Mouse (Mus musculus): Measurements from ENCODE around the gene Gm20388. TPM values are rescaled to one million over a fixed set of nuclear protein-coding genes. Genes with fewer than 3 reads are reported as not detected.

Gene Gm20388
- polyA plus RNA-seq, 1 experiment from 2014 or later = 7.4 TPM

DNA sequence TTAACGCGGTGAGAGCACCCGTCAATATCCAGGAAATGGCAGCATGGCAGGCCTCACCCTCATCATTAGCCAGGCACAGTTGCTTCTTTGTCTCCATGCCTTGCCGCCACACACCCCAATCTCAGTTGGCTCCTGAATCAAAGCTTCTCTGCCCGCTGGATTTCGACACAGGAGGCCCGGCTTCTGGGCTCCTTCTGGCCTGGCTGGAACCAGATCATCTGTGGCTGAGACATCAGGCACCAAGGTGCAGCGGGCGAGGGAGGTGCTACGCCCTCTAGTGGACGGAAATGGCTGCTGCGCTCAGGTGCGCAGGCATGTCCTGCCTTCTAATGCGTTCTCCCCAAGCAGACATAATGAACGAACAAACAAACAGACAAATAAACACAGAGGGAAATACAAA is 1302.6 kb downstream of the Gm20388 start:
- Histone ChIP-seq H3K9me3 (replicated peaks; ENCODE audit: control insufficient read depth, low read length) (peaks cover under 1% of the 10 kb centered on the region; the same call in 1 of the 2 replicates), H3K27ac (ENCODE audit: low read length) (no peak overlapping the region), H3K4me2 (ENCODE audit: low read depth, low read length) (no peak overlapping the region), H3K4me3 (replicated peaks; ENCODE audit: low read length) (no peak overlapping the region), H3K27me3 (ENCODE audit: control insufficient read depth, insufficient read depth, low read length) (no peaks in the 10 kb centered on the region), H3K9ac (ENCODE audit: low read length) (no peak overlapping the region), H3K36me3 (ENCODE audit: control insufficient read depth, insufficient read depth, low read length) (no peaks in the 10 kb centered on the region), H3K4me1 (ENCODE audit: control insufficient read depth, insufficient read depth, low read length) (no peaks in the 10 kb centered on the region)
- WGBS = 47% methylated on average over 15 of the region's 15 CpGs
- ATAC-seq (ENCODE audit: insufficient read depth, low FRiP score) = no peak

DNA sequence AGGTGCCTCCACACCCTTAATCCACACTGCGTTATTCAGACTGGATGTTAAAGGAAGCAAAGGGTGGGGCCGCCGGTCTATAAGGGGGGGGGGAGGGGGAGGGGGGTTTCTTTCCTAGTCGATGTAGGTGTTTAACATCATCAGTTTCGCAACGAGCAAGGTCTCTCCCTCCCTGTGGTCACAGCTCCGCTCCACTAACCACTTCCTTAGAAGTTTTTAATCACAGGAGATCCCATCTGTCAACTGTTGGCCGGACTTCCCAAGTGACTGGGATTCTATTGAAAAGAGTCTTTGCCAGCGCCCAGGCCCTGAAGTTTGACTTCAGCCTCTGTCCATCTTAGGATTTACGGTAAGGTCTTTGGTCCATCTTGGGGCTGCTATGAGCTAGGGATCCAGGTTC is 1303.0 kb downstream of the Gm20388 start:
- Histone ChIP-seq H3K4me3 (replicated peaks; ENCODE audit: low read length) (no peak overlapping the region), H3K27me3 (ENCODE audit: control insufficient read depth, insufficient read depth, low read length) (no peaks in the 10 kb centered on the region), H3K36me3 (ENCODE audit: control insufficient read depth, insufficient read depth, low read length) (no peaks in the 10 kb centered on the region), H3K9ac (ENCODE audit: low read length) (no peak overlapping the region), H3K4me1 (ENCODE audit: control insufficient read depth, insufficient read depth, low read length) (no peaks in the 10 kb centered on the region), H3K4me2 (ENCODE audit: low read depth, low read length) (no peak overlapping the region), H3K27ac (ENCODE audit: low read length) (no peak overlapping the region), H3K9me3 (replicated peaks; ENCODE audit: control insufficient read depth, low read length) (peaks cover 4% of the 10 kb centered on the region; the same call in 1 of the 2 replicates)
- WGBS = 44% methylated on average over 10 of the region's 10 CpGs
- ATAC-seq (ENCODE audit: insufficient read depth, low FRiP score) = no peak

DNA sequence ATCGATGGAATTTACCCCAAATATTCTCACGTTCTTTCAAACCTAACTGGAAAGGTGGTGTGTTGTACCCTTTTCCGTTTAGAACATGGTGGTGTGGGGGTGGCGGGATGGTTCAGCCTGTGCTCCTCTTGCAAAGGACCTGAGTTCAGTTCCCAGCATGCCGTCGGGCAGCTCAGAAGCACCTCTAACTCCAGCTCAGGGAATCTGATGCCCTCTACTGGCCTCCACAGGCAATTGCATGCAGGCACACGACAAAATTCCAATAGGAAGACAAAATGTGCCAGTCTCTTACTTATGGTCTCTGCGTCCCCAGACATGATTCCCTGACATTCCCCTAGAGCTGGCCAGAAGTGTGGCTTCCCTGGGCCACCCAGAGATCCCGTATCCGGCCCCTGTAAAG is 1304.3 kb downstream of the Gm20388 start:
- Histone ChIP-seq H3K9me3 (replicated peaks; ENCODE audit: control insufficient read depth, low read length) (peaks cover 4% of the 10 kb centered on the region; the same call in 1 of the 2 replicates), H3K4me3 (replicated peaks; ENCODE audit: low read length) (no peak overlapping the region), H3K27ac (ENCODE audit: low read length) (no peak overlapping the region), H3K4me2 (ENCODE audit: low read depth, low read length) (no peak overlapping the region), H3K27me3 (ENCODE audit: control insufficient read depth, insufficient read depth, low read length) (0 out of 2 replicates have a peak, but pooled peaks cover 2% of the 10 kb centered on the region), H3K36me3 (ENCODE audit: control insufficient read depth, insufficient read depth, low read length) (no peaks in the 10 kb centered on the region), H3K9ac (ENCODE audit: low read length) (no peak overlapping the region), H3K4me1 (ENCODE audit: control insufficient read depth, insufficient read depth, low read length) (peaks cover 4% of the 10 kb centered on the region; the same call in 1 of the 2 replicates)
- WGBS = 86% methylated on average over 10 of the region's 10 CpGs
- ATAC-seq (ENCODE audit: insufficient read depth, low FRiP score) = no peak

DNA sequence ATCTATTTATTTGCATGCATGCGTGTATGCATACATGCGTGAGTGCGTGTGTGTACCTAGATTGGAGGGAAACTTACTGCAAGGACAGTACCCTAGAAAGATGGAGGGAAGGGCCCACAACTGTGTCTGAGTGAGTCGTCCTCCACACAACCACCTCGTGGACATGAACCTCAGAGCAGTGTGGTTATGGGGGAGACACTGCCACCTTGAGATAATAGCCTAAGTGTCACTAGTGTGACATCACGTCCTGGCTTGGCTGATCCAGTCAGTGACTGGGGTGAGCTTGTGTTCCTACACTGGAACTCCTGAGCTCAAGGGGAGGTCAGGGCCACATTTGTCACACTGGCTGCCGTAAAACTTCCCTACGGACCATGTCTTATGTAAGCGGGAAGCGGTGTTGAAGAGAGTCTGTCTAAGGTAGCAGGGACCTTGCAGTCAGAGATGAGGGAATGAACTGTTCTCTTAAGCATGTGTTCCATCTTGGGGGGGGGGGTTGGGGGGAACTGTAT is 1305.9 kb downstream of the Gm20388 start:
- no peak for ATAC-seq (ENCODE audit: insufficient read depth, low FRiP score)
- WGBS = 88% methylated on average over 10 of the region's 10 CpGs
- Histone ChIP-seq H3K9me3 (replicated peaks; ENCODE audit: control insufficient read depth, low read length) (peaks cover 4% of the 10 kb centered on the region; the same call in 1 of the 2 replicates), H3K4me2 (ENCODE audit: low read depth, low read length) (no peak overlapping the region), H3K9ac (ENCODE audit: low read length) (no peak overlapping the region), H3K4me3 (replicated peaks; ENCODE audit: low read length) (no peak overlapping the region), H3K36me3 (ENCODE audit: control insufficient read depth, insufficient read depth, low read length) (no peaks in the 10 kb centered on the region), H3K4me1 (ENCODE audit: control insufficient read depth, insufficient read depth, low read length) (peaks cover 8% of the 10 kb centered on the region; the same call in 1 of the 2 replicates), H3K27ac (ENCODE audit: low read length) (no peak overlapping the region), H3K27me3 (ENCODE audit: control insufficient read depth, insufficient read depth, low read length) (0 out of 2 replicates have a peak, but pooled peaks cover 2% of the 10 kb centered on the region)

DNA sequence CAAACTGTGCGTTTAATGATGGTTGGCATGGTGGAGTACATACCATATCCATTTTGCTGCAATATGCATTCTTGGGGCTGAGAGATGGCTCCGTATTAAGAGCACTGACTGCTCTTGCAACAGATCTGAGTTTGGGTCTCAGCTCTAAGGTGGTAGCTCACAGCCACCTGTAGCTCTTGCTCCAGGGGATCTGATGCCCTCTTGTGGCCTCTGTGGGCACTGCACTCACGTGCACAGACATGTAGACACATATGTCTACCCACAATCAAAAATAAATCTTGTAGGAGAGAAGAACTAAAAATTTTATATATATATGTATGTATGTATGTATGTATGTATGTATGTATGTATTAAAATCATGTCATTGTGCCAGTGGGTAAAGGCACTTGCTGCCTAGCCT is 1307.8 kb downstream of the Gm20388 start:
- Histone ChIP-seq H3K36me3 (ENCODE audit: control insufficient read depth, insufficient read depth, low read length) (no peaks in the 10 kb centered on the region), H3K4me3 (replicated peaks; ENCODE audit: low read length) (no peak overlapping the region), H3K9me3 (replicated peaks; ENCODE audit: control insufficient read depth, low read length) (peaks cover 4% of the 10 kb centered on the region; the same call in 1 of the 2 replicates), H3K27me3 (ENCODE audit: control insufficient read depth, insufficient read depth, low read length) (0 out of 2 replicates have a peak, but pooled peaks cover 2% of the 10 kb centered on the region), H3K4me2 (ENCODE audit: low read depth, low read length) (no peak overlapping the region), H3K27ac (ENCODE audit: low read length) (no peak overlapping the region), H3K9ac (ENCODE audit: low read length) (no peak overlapping the region), H3K4me1 (ENCODE audit: control insufficient read depth, insufficient read depth, low read length) (peaks cover 8% of the 10 kb centered on the region; the same call in 1 of the 2 replicates)
- WGBS = 88% methylated on average over 3 of the region's 3 CpGs
- ATAC-seq (ENCODE audit: insufficient read depth, low FRiP score) = no peak

DNA sequence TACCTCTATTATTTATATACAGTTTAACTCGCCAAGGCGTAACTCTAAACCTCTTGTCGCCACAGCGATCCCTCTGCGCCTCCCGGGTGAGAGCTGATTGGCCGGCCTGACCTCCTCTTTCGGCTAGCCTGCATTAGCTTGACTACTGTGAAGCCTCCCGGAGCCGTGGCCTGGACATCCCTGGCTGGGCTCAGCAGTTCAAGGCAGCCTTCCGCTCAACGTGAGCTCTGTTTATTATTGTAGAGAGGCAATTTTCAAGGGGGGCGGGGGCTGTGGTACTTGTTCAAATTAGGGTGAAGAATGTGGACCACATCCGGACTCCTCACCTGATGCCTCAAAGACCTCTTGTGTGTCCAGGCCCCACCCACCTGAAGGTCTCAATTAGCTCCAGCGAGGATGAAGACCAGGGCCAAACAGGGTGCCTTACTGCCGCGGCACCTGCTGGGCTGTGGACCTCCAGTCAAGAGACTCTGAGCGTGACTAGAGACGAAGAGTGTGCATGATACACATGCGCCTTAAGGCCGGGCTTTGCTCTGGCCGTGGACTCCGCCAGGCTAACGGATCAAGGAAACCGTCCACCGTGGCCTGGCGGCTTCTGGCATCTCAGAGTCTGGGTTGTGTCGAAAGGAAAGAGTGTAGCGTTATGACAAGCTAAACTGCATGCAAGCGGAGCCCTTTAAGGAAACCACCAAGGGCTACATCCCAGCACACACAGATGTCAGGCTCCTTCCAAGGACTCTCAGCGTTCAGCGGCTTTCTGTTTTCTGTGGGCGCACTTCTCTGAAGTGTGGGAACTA is 1309.7 kb downstream of the Gm20388 start:
- Histone ChIP-seq H3K4me1 (ENCODE audit: control insufficient read depth, insufficient read depth, low read length) (peaks cover 8% of the 10 kb centered on the region; the same call in 1 of the 2 replicates), H3K36me3 (ENCODE audit: control insufficient read depth, insufficient read depth, low read length) (no peaks in the 10 kb centered on the region), H3K4me3 (replicated peaks; ENCODE audit: low read length) (no peak overlapping the region), H3K4me2 (ENCODE audit: low read depth, low read length) (no peak overlapping the region), H3K9ac (ENCODE audit: low read length) (0 out of 2 replicates have a peak overlapping the region, but pooled peaks have one; percentile 25), H3K9me3 (replicated peaks; ENCODE audit: control insufficient read depth, low read length) (peaks cover 4% of the 10 kb centered on the region; the same call in 1 of the 2 replicates), H3K27ac (ENCODE audit: low read length) (no peak overlapping the region), H3K27me3 (ENCODE audit: control insufficient read depth, insufficient read depth, low read length) (0 out of 2 replicates have a peak, but pooled peaks cover 2% of the 10 kb centered on the region)
- WGBS = 23% methylated on average over 33 of the region's 33 CpGs
- ATAC-seq (ENCODE audit: insufficient read depth, low FRiP score) = peak; percentile 15; the same call in 1 of the 2 replicates

DNA sequence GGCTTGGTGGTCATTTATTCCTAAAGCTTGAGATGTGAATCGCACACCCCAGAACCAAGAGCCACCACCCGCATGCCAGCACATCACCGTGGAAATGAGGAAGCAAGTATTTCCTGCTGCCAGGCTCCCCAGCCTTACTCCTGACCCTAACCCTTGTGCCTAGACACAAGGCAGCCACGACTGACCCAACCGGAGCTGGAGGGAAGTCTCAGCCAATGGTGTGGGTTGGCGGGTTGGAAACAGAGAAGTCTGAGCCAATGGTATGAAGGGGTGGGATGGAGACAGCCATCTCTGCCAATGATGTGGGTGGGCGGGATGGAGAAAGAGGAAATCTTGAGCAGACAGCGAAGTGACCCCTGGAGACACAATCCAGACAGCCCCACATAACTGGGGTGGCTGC is 1314.1 kb downstream of the Gm20388 start:
- Histone ChIP-seq H3K27ac (ENCODE audit: low read length) (no peak overlapping the region), H3K9ac (ENCODE audit: low read length) (no peak overlapping the region), H3K4me2 (ENCODE audit: low read depth, low read length) (no peak overlapping the region), H3K27me3 (ENCODE audit: control insufficient read depth, insufficient read depth, low read length) (no peaks in the 10 kb centered on the region), H3K4me3 (replicated peaks; ENCODE audit: low read length) (no peak overlapping the region), H3K36me3 (ENCODE audit: control insufficient read depth, insufficient read depth, low read length) (no peaks in the 10 kb centered on the region), H3K4me1 (ENCODE audit: control insufficient read depth, insufficient read depth, low read length) (peaks cover 7% of the 10 kb centered on the region; the same call in 1 of the 2 replicates), H3K9me3 (replicated peaks; ENCODE audit: control insufficient read depth, low read length) (no peaks in the 10 kb centered on the region)
- 66% methylated on average over 8 of the region's 8 CpGs for WGBS
- ATAC-seq (ENCODE audit: insufficient read depth, low FRiP score) = no peak

DNA sequence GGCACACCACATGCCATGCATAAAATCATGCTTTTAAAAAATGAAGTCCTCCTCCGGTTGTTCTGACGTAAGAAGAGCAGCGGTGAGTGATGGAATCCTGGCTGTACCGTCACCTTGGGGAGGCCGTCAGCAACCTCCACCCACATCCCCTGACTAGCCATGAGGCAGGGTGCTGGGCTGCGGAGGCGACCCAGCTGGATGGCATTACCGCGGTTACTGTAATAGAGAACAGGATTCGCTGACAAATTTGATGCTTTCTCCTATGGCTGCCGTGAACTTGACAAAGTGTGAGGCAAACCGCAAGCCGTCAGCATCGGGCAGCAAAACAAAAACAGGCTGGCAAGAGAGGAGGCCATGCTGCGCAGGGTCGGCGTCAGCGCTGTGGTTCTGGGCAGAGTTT is 1317.1 kb downstream of the Gm20388 start:
- Histone ChIP-seq H3K9ac (ENCODE audit: low read length) (no peak overlapping the region), H3K27ac (ENCODE audit: low read length) (no peak overlapping the region), H3K27me3 (ENCODE audit: control insufficient read depth, insufficient read depth, low read length) (no peaks in the 10 kb centered on the region), H3K4me1 (ENCODE audit: control insufficient read depth, insufficient read depth, low read length) (no peaks in the 10 kb centered on the region), H3K4me2 (ENCODE audit: low read depth, low read length) (no peak overlapping the region), H3K4me3 (replicated peaks; ENCODE audit: low read length) (no peak overlapping the region), H3K9me3 (replicated peaks; ENCODE audit: control insufficient read depth, low read length) (no peaks in the 10 kb centered on the region), H3K36me3 (ENCODE audit: control insufficient read depth, insufficient read depth, low read length) (no peaks in the 10 kb centered on the region)
- no peak for ATAC-seq (ENCODE audit: insufficient read depth, low FRiP score)
- 75% methylated on average over 18 of the region's 18 CpGs for WGBS

DNA sequence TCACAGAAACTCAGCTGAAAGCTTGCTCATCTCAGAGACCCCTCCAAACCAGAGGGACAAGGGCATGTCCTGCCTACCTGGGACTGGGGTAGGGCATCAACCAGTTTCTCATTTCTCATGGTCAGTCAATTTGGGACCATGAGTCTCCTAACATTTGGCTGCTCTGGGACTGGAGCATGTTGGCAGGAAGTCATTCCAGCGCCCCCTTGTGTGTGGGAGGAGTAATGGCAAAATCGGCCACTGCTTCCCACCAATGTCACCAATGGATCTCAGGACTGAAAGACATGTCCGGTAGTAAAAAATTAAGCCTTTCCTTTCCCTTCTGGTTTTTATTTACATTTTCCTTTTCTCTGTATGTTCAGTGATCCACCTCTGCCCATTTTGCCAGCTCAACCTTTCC is 1318.3 kb downstream of the Gm20388 start:
- Histone ChIP-seq H3K27me3 (ENCODE audit: control insufficient read depth, insufficient read depth, low read length) (no peaks in the 10 kb centered on the region), H3K9me3 (replicated peaks; ENCODE audit: control insufficient read depth, low read length) (no peaks in the 10 kb centered on the region)
- no peak for ATAC-seq (ENCODE audit: insufficient read depth, low FRiP score)

More for the DNA sequence above, 1318.3 kb downstream of the Gm20388 start:
- H3K9ac ChIP-seq (ENCODE audit: low read length) = no peak overlapping the region
- no peaks in the 10 kb centered on the region for H3K4me1 ChIP-seq (ENCODE audit: control insufficient read depth, insufficient read depth, low read length)
- H3K36me3 ChIP-seq (ENCODE audit: control insufficient read depth, insufficient read depth, low read length) = no peaks in the 10 kb centered on the region
- H3K27ac ChIP-seq (ENCODE audit: low read length) = no peak overlapping the region
- 67% methylated on average over 3 of the region's 3 CpGs for WGBS
- no peak overlapping the region for H3K4me2 ChIP-seq (ENCODE audit: low read depth, low read length)
- H3K4me3 ChIP-seq (replicated peaks; ENCODE audit: low read length) = no peak overlapping the region
